Mouse (Mus musculus) limb, embryonic 13.5 days (tissue): Measurements from ENCODE around the gene Chst5. TPM values are rescaled to one million over a fixed set of nuclear protein-coding genes. Genes with fewer than 3 reads are reported as not detected.
"Not testable (repeated sequence)": the region's sequence is repeated elsewhere in the genome, so short reads cannot be mapped to it uniquely, and the experiment has no call there.

Experiments used
- ATAC-seq: fragments of 200-750 bp; cut with Nextera tagmentation; 2 replicates; pipeline ENCODE4 v1.8.0; 2017; ENCODE audit warnings: low read depth, moderate number of reproducible peaks, moderate TSS enrichment; ENCODE audit not compliant: low FRiP score
- H3K27ac ChIP-seq: fragments of 300-500 bp; sonication (generic); 2 replicates; pipeline ENCODE4 v1.5.1; 2015; ENCODE audit warnings: inconsistent platforms, mild to moderate bottlenecking, moderate library complexity
- H3K27me3 ChIP-seq: fragments of 300-500 bp; sonication (generic); 2 replicates; pipeline ENCODE4 v1.6.1; 2015; ENCODE audit warnings: mild to moderate bottlenecking, inconsistent platforms
- H3K36me3 ChIP-seq: fragments of 300-500 bp; sonication (generic); 2 replicates; pipeline ENCODE4 v1.6.1; 2015; ENCODE audit warnings: inconsistent platforms, mild to moderate bottlenecking, moderate library complexity
- H3K4me1 ChIP-seq: fragments of 300-500 bp; sonication (generic); 2 replicates; pipeline ENCODE4 v1.6.1; 2015; ENCODE audit warnings: inconsistent platforms
- H3K4me2 ChIP-seq: fragments of 300-500 bp; sonication (generic); replicated peaks from 2 replicates; pipeline ENCODE4 v1.6.1; 2015; ENCODE audit warnings: inconsistent platforms, mild to moderate bottlenecking, moderate library complexity
- H3K4me3 ChIP-seq: fragments of 300-500 bp; sonication (generic); 2 replicates; pipeline ENCODE4 v1.5.1; 2015; ENCODE audit warnings: moderate library complexity, mild to moderate bottlenecking, inconsistent platforms
- H3K9ac ChIP-seq: fragments of 300-500 bp; sonication (generic); 2 replicates; pipeline ENCODE4 v1.6.1; 2015; ENCODE audit warnings: mild to moderate bottlenecking, inconsistent platforms
- H3K9me3 ChIP-seq: fragments of 300-500 bp; sonication (generic); 2 replicates; pipeline ENCODE4 v1.6.1; 2016; ENCODE audit warnings: inconsistent platforms
- WGBS: fragments of 180-500 bp; shearing (Covaris S2); methylation state at CpG from one replicate; pipeline ENCODE4 v1.1.7; 2015; 5-methylcytosine and 5-hydroxymethylcytosine counted together
- polyA plus RNA-seq: library from polyadenylated mRNA; unstranded; fragments of >200 nt; fragmentation: Nextera tagmentation; extraction: Ambion mirVana; gene quantifications from 2 replicates; pipeline ENCODE4 v1.2.1, GENCODE M21; 2015

Gene Chst5
- polyA plus RNA-seq, 1 experiment from 2014 or later: 7.9 TPM

- H3K36me3 ChIP-seq: peaks cover 24% of the 10 kb centered on the region
- H3K4me2 ChIP-seq: no peak overlapping the region
- H3K4me3 ChIP-seq: no peak overlapping the region
- no peak for ATAC-seq
- H3K9ac ChIP-seq: no peak overlapping the region
- no peaks in the 10 kb centered on the region for H3K27me3 ChIP-seq
- H3K4me1 ChIP-seq: no peaks in the 10 kb centered on the region
- 92% methylated on average over 8 of the region's 8 CpGs for WGBS
- no peak overlapping the region for H3K27ac ChIP-seq
- H3K9me3 ChIP-seq: no peaks in the 10 kb centered on the region
Observed at GRCm38 (mm10) chr8:111865130-111865852, 45.0 kb downstream of the Chst5 start.

- H3K36me3 ChIP-seq: peaks cover 21% of the 10 kb centered on the region
- WGBS: 91% methylated on average over 8 of the region's 8 CpGs
- H3K4me1 ChIP-seq: no peaks in the 10 kb centered on the region
- no peak for ATAC-seq
- H3K27me3 ChIP-seq: no peaks in the 10 kb centered on the region
- H3K9ac ChIP-seq: no peak overlapping the region
- H3K4me2 ChIP-seq: no peak overlapping the region
- no peak overlapping the region for H3K27ac ChIP-seq
- no peaks in the 10 kb centered on the region for H3K9me3 ChIP-seq
- no peak overlapping the region for H3K4me3 ChIP-seq
Observed at GRCm38 (mm10) chr8:111864648-111865047, 45.6 kb downstream of the Chst5 start.

GRCm38 (mm10) chr8:111863280-111863679, 47.0 kb downstream of the Chst5 start:
- no peak overlapping the region for H3K4me3 ChIP-seq
- H3K4me1 ChIP-seq: no peaks in the 10 kb centered on the region
- no peak for ATAC-seq
- H3K9ac ChIP-seq: no peak overlapping the region
- 75% methylated on average over 4 of the region's 4 CpGs for WGBS
- H3K27me3 ChIP-seq: no peaks in the 10 kb centered on the region
- no peaks in the 10 kb centered on the region for H3K9me3 ChIP-seq
- no peak overlapping the region for H3K4me2 ChIP-seq
- H3K27ac ChIP-seq: no peak overlapping the region
- H3K36me3 ChIP-seq: peaks cover 20% of the 10 kb centered on the region

GRCm38 (mm10) chr8:111855977-111856376, 54.3 kb downstream of the Chst5 start:
- no peak overlapping the region for H3K4me2 ChIP-seq
- H3K4me1 ChIP-seq: peaks cover 11% of the 10 kb centered on the region
- 89% methylated on average over 12 of the region's 12 CpGs for WGBS
- no peaks in the 10 kb centered on the region for H3K27me3 ChIP-seq
- H3K4me3 ChIP-seq: no peak overlapping the region
- ATAC-seq: no peak
- H3K36me3 ChIP-seq: no peaks in the 10 kb centered on the region
- no peak overlapping the region for H3K27ac ChIP-seq
- no peaks in the 10 kb centered on the region for H3K9me3 ChIP-seq
- no peak overlapping the region for H3K9ac ChIP-seq

GRCm38 (mm10) chr8:111853861-111854501, 56.3 kb downstream of the Chst5 start, which contains the start of gene Cfdp1:
Gene Cfdp1, minus strand, starts transcription at chr8:111854291.
- Histone ChIP-seq H3K27me3 (no peaks in the 10 kb centered on the region), H3K9me3 (no peaks in the 10 kb centered on the region), H3K4me2 (peak within 1 kb of the TSS; percentile 80), H3K27ac (0 out of 2 replicates have a peak within 1 kb of the TSS, but pooled peaks have one; percentile 15), H3K4me1 (peaks cover 11% of the 10 kb centered on the region), H3K4me3 (peak within 1 kb of the TSS; percentile 98), H3K9ac (peak within 1 kb of the TSS; percentile 95), H3K36me3 (peaks cover 12% of the 10 kb centered on the region; the same call in 1 of the 2 replicates)
- peak; percentile 100 for ATAC-seq
- WGBS: under 1% methylated on average over 53 of the region's 53 CpGs

- H3K27me3 ChIP-seq, H3K9me3 ChIP-seq, ATAC-seq, H3K27ac ChIP-seq: not testable (repeated sequence)
- Histone ChIP-seq H3K4me2 (peak overlapping the region; percentile 80), H3K36me3 (peaks cover 12% of the 10 kb centered on the region; the same call in 1 of the 2 replicates), H3K9ac (peak overlapping the region; percentile 95), H3K4me1 (peaks cover 11% of the 10 kb centered on the region), H3K4me3 (peak overlapping the region; percentile 98)
- 58% methylated on average over 11 of the region's 12 CpGs for WGBS
Observed at GRCm38 (mm10) chr8:111853219-111853618, 57.0 kb downstream of the Chst5 start.

GRCm38 (mm10) chr8:111846746-111847145, 63.5 kb downstream of the Chst5 start:
- Histone ChIP-seq H3K4me3 (no peak overlapping the region), H3K9me3 (no peaks in the 10 kb centered on the region), H3K4me1 (no peaks in the 10 kb centered on the region), H3K9ac (no peak overlapping the region), H3K4me2 (no peak overlapping the region), H3K27ac (no peak overlapping the region), H3K27me3 (no peaks in the 10 kb centered on the region), H3K36me3 (peaks cover 45% of the 10 kb centered on the region)
- no peak for ATAC-seq
- WGBS: 93% methylated on average over 6 of the region's 6 CpGs

Other genes starting within 250 kb of the Chst5 start
- 0.89 and 3.1 TPM in 2 replicates for gene Ctrb1, start 219.4 kb downstream of the Chst5 start, polyA plus RNA-seq
- gene Bcar1, start 166.6 kb downstream of the Chst5 start, polyA plus RNA-seq: 41.7 and 41.8 TPM in 2 replicates
- 260 and 262 TPM in 2 replicates for gene Cfdp1, start 56.2 kb downstream of the Chst5 start, polyA plus RNA-seq
- 7.5 and 8.6 TPM in 2 replicates for gene Tmem170, start 33.7 kb downstream of the Chst5 start, polyA plus RNA-seq
- 22.4 and 24.6 TPM in 2 replicates for gene Tmem231, start 23.4 kb upstream of the Chst5 start, polyA plus RNA-seq
- 163 and 169 TPM in 2 replicates for gene Gabarapl2, start 30.3 kb upstream of the Chst5 start, polyA plus RNA-seq
- 11.9 and 12.1 TPM in 2 replicates for gene Adat1, start 81.9 kb upstream of the Chst5 start, polyA plus RNA-seq
- gene Kars, start 100.9 kb upstream of the Chst5 start, polyA plus RNA-seq: 222 and 227 TPM in 2 replicates
- gene Terf2ip, start 101.0 kb upstream of the Chst5 start, polyA plus RNA-seq: 28.5 and 29.1 TPM in 2 replicates
- gene Gm6793, start 104.6 kb upstream of the Chst5 start, polyA plus RNA-seq: 0.29 and 0.45 TPM in 2 replicates